Mouse (Mus musculus): Measurements from ENCODE around the gene Slc25a18. TPM values are rescaled to one million over a fixed set of nuclear protein-coding genes. Genes with fewer than 3 reads are reported as not detected.
A peak's percentile ranks its signal among the peaks of the same experiment; 100 is the strongest.
"Not testable (repeated sequence)": the region's sequence is repeated elsewhere in the genome, so short reads cannot be mapped to it uniquely, and the experiment has no call there.

The Slc25a18 gene
- polyA plus RNA-seq, 1 experiment from 2014 or later: 0.07 TPM

- H3K27me3 ChIP-seq: no peaks in the 10 kb centered on the region
- WGBS (ENCODE audit: insufficient replicate concordance): 81% methylated on average over 7 of the region's 7 CpGs
- H3K9me3 ChIP-seq (replicated peaks): no peaks in the 10 kb centered on the region
- peaks cover 11% of the 10 kb centered on the region; the same call in 1 of the 2 replicates for H3K4me1 ChIP-seq (replicated peaks)
- no peak overlapping the region for H3K27ac ChIP-seq (replicated peaks)
- no peak overlapping the region for H3K9ac ChIP-seq
- no peak overlapping the region for H3K4me3 ChIP-seq (replicated peaks)
- H3K4me2 ChIP-seq: no peak overlapping the region
- no peak for ATAC-seq (ENCODE audit: insufficient read depth)
- peaks cover 100% of the 10 kb centered on the region for H3K36me3 ChIP-seq (replicated peaks)
Measured at GRCm38 (mm10) chr6:120798019-120798418, 24.6 kb downstream of the Slc25a18 start.

GRCm38 (mm10) chr6:120798905-120799304 lies 25.5 kb downstream of the Slc25a18 start:
- no peaks in the 10 kb centered on the region for H3K9me3 ChIP-seq (replicated peaks)
- H3K4me3 ChIP-seq (replicated peaks): no peak overlapping the region
- no peak for ATAC-seq (ENCODE audit: insufficient read depth)
- H3K27me3 ChIP-seq: no peaks in the 10 kb centered on the region
- no peak overlapping the region for H3K27ac ChIP-seq (replicated peaks)
- peaks cover 100% of the 10 kb centered on the region for H3K36me3 ChIP-seq (replicated peaks)
- peaks cover 6% of the 10 kb centered on the region; the same call in 1 of the 2 replicates for H3K4me1 ChIP-seq (replicated peaks)
- H3K9ac ChIP-seq: no peak overlapping the region
- WGBS (ENCODE audit: insufficient replicate concordance): 71% methylated on average over 4 of the region's 4 CpGs
- H3K4me2 ChIP-seq: no peak overlapping the region

GRCm38 (mm10) chr6:120799581-120800041 lies 26.2 kb downstream of the Slc25a18 start:
- H3K4me3 ChIP-seq (replicated peaks): no peak overlapping the region
- H3K27ac ChIP-seq (replicated peaks): no peak overlapping the region
- H3K9ac ChIP-seq: no peak overlapping the region
- ATAC-seq (ENCODE audit: insufficient read depth): no peak
- H3K4me2 ChIP-seq: no peak overlapping the region
- peaks cover 100% of the 10 kb centered on the region for H3K36me3 ChIP-seq (replicated peaks)
- 86% methylated on average over 4 of the region's 4 CpGs for WGBS (ENCODE audit: insufficient replicate concordance)
- peaks cover 6% of the 10 kb centered on the region; the same call in 1 of the 2 replicates for H3K4me1 ChIP-seq (replicated peaks)
- no peaks in the 10 kb centered on the region for H3K27me3 ChIP-seq
- no peaks in the 10 kb centered on the region for H3K9me3 ChIP-seq (replicated peaks)

- ATAC-seq (ENCODE audit: insufficient read depth): peak; percentile 19; the same call in 1 of the 2 replicates
- H3K27ac ChIP-seq (replicated peaks): peak overlapping the region; percentile 72
- WGBS (ENCODE audit: insufficient replicate concordance): 75% methylated on average over 5 of the region's 5 CpGs
Measured at GRCm38 (mm10) chr6:120806999-120807737, 33.8 kb downstream of the Slc25a18 start.

GRCm38 (mm10) chr6:120807738-120808081 lies 34.3 kb downstream of the Slc25a18 start:
- H3K4me2 ChIP-seq: no peak overlapping the region
- H3K9ac ChIP-seq: no peak overlapping the region
- H3K27ac ChIP-seq (replicated peaks): peak overlapping the region; percentile 72
- WGBS (ENCODE audit: insufficient replicate concordance): 82% methylated on average over 4 of the region's 4 CpGs
- H3K4me1 ChIP-seq (replicated peaks): peaks cover 3% of the 10 kb centered on the region
- H3K27me3 ChIP-seq: no peaks in the 10 kb centered on the region
- peak; percentile 67 for ATAC-seq (ENCODE audit: insufficient read depth)
- no peaks in the 10 kb centered on the region for H3K9me3 ChIP-seq (replicated peaks)
- no peak overlapping the region for H3K4me3 ChIP-seq (replicated peaks)
- H3K36me3 ChIP-seq (replicated peaks): peaks cover 93% of the 10 kb centered on the region

More at GRCm38 (mm10) chr6:120806999-120807737, 33.8 kb downstream of the Slc25a18 start:
- no peak overlapping the region for H3K9ac ChIP-seq
- no peaks in the 10 kb centered on the region for H3K27me3 ChIP-seq
- no peak overlapping the region for H3K4me2 ChIP-seq
- peaks cover 3% of the 10 kb centered on the region for H3K4me1 ChIP-seq (replicated peaks)
- no peak overlapping the region for H3K4me3 ChIP-seq (replicated peaks)
- H3K9me3 ChIP-seq (replicated peaks): no peaks in the 10 kb centered on the region
- H3K36me3 ChIP-seq (replicated peaks): peaks cover 98% of the 10 kb centered on the region

- not testable (repeated sequence) for H3K27me3 ChIP-seq; H3K9ac ChIP-seq; ATAC-seq (ENCODE audit: insufficient read depth); H3K4me3 ChIP-seq (replicated peaks); H3K4me2 ChIP-seq; H3K4me1 ChIP-seq (replicated peaks); H3K27ac ChIP-seq (replicated peaks); H3K9me3 ChIP-seq (replicated peaks)
- 93% methylated on average over 9 of the region's 10 CpGs for WGBS (ENCODE audit: insufficient replicate concordance)
- H3K36me3 ChIP-seq (replicated peaks): peaks cover 51% of the 10 kb centered on the region
Measured at GRCm38 (mm10) chr6:120811999-120812398, 38.6 kb downstream of the Slc25a18 start.

- Histone ChIP-seq H3K9ac (peak overlapping the region; percentile 93; the same call in 1 of the 2 replicates), H3K27me3 (no peaks in the 10 kb centered on the region), H3K4me2 (peak overlapping the region; percentile 74), H3K27ac (replicated peaks) (peak overlapping the region; percentile 61; the same call in 1 of the 2 replicates), H3K4me3 (replicated peaks) (peak overlapping the region; percentile 17; the same call in 1 of the 2 replicates), H3K4me1 (replicated peaks) (peaks cover 33% of the 10 kb centered on the region), H3K36me3 (replicated peaks) (peaks cover 33% of the 10 kb centered on the region), H3K9me3 (replicated peaks) (0 out of 2 replicates have a peak, but pooled peaks cover 4% of the 10 kb centered on the region)
- 87% methylated on average over 2 of the region's 2 CpGs for WGBS (ENCODE audit: insufficient replicate concordance)
- ATAC-seq (ENCODE audit: insufficient read depth): no peak
Measured at GRCm38 (mm10) chr6:120819294-120819693, 45.9 kb downstream of the Slc25a18 start.

- no peak for ATAC-seq (ENCODE audit: insufficient read depth)
- WGBS (ENCODE audit: insufficient replicate concordance): 55% methylated on average over 5 of the region's 5 CpGs
- Histone ChIP-seq H3K4me3 (replicated peaks) (peak overlapping the region; percentile 100), H3K9ac (peak overlapping the region; percentile 93; the same call in 1 of the 2 replicates), H3K27ac (replicated peaks) (peak overlapping the region; percentile 61), H3K4me1 (replicated peaks) (peaks cover 33% of the 10 kb centered on the region), H3K27me3 (no peaks in the 10 kb centered on the region), H3K36me3 (replicated peaks) (peaks cover 33% of the 10 kb centered on the region), H3K4me2 (peak overlapping the region; percentile 74), H3K9me3 (replicated peaks) (0 out of 2 replicates have a peak, but pooled peaks cover 4% of the 10 kb centered on the region)
Measured at GRCm38 (mm10) chr6:120820144-120820543, 46.8 kb downstream of the Slc25a18 start.

- Histone ChIP-seq H3K27ac (replicated peaks) (peak overlapping the region; percentile 98), H3K9me3 (replicated peaks) (0 out of 2 replicates have a peak, but pooled peaks cover 4% of the 10 kb centered on the region), H3K4me1 (replicated peaks) (peaks cover 33% of the 10 kb centered on the region), H3K36me3 (replicated peaks) (peaks cover 33% of the 10 kb centered on the region), H3K4me2 (peak overlapping the region; percentile 74), H3K27me3 (no peaks in the 10 kb centered on the region), H3K4me3 (replicated peaks) (peak overlapping the region; percentile 100), H3K9ac (peak overlapping the region; percentile 93)
- 51% methylated on average over 1 of the region's 1 CpGs for WGBS (ENCODE audit: insufficient replicate concordance)
- peak; percentile 45 for ATAC-seq (ENCODE audit: insufficient read depth)
Measured at GRCm38 (mm10) chr6:120820941-120821340, 47.6 kb downstream of the Slc25a18 start.

GRCm38 (mm10) chr6:120821715-120822114 lies 48.3 kb downstream of the Slc25a18 start:
- H3K9me3 ChIP-seq (replicated peaks): 0 out of 2 replicates have a peak, but pooled peaks cover 4% of the 10 kb centered on the region
- peak overlapping the region; percentile 100 for H3K4me3 ChIP-seq (replicated peaks)
- no peak for ATAC-seq (ENCODE audit: insufficient read depth)
- peak overlapping the region; percentile 98 for H3K27ac ChIP-seq (replicated peaks)
- peak overlapping the region; percentile 74 for H3K4me2 ChIP-seq
- H3K4me1 ChIP-seq (replicated peaks): peaks cover 33% of the 10 kb centered on the region
- H3K27me3 ChIP-seq: no peaks in the 10 kb centered on the region
- peaks cover 33% of the 10 kb centered on the region for H3K36me3 ChIP-seq (replicated peaks)
- H3K9ac ChIP-seq: peak overlapping the region; percentile 93
- WGBS (ENCODE audit: insufficient replicate concordance): 22% methylated on average over 5 of the region's 5 CpGs

GRCm38 (mm10) chr6:120822307-120822928 lies 49.0 kb downstream of the Slc25a18 start, which contains the start of gene Atp6v1e1:
Gene Atp6v1e1 (minus strand): TSS chr6:120822793.
- Histone ChIP-seq H3K9me3 (replicated peaks) (0 out of 2 replicates have a peak, but pooled peaks cover 4% of the 10 kb centered on the region), H3K36me3 (replicated peaks) (peaks cover 29% of the 10 kb centered on the region), H3K9ac (peak within 1 kb of the TSS; percentile 93), H3K4me3 (replicated peaks) (peak within 1 kb of the TSS; percentile 100), H3K27me3 (no peaks in the 10 kb centered on the region), H3K4me2 (peak within 1 kb of the TSS; percentile 74), H3K4me1 (replicated peaks) (peaks cover 33% of the 10 kb centered on the region), H3K27ac (replicated peaks) (peak within 1 kb of the TSS; percentile 98)
- 2% methylated on average over 41 of the region's 41 CpGs for WGBS (ENCODE audit: insufficient replicate concordance)
- ATAC-seq (ENCODE audit: insufficient read depth): peak; percentile 91

All from liver, embryonic 15.5 days (tissue).